Mouse (Mus musculus) heart, adult 2 months (tissue): ENCODE data around the gene Trak1. TPM values are rescaled to one million over a fixed set of nuclear protein-coding genes. Genes with fewer than 3 reads are reported as not detected.
A peak's percentile ranks its signal among the peaks of the same experiment; 100 is the strongest.
"Not testable (repeated sequence)": the region's sequence is repeated elsewhere in the genome, so short reads cannot be mapped to it uniquely, and the experiment has no call there.

ENCODE experiments used
- DNase-seq, 2 experiments: peaks; one replicate each; pipeline ENCODE4 v3.0.0; 2021
- H3K27ac ChIP-seq: fragments of 200-600 bp; 2 replicates; pipeline ENCODE4 v1.8.1; 2022
- H3K27me3 ChIP-seq: fragments of 200-500 bp; 2 replicates; pipeline ENCODE4 v1.6.1; 2012; ENCODE audit warnings: mild to moderate bottlenecking, low read length, inconsistent platforms, mixed read lengths; ENCODE audit not compliant: control insufficient read depth, insufficient read depth
- H3K36me3 ChIP-seq: fragments of 200-500 bp; 2 replicates; pipeline ENCODE4 v1.6.1; 2012; ENCODE audit warnings: low read length, inconsistent platforms; ENCODE audit not compliant: control insufficient read depth, insufficient read depth
- H3K4me1 ChIP-seq: fragments of 200-500 bp; 2 replicates; pipeline ENCODE4 v1.6.1; 2011; ENCODE audit warnings: low read length; ENCODE audit not compliant: control insufficient read depth, insufficient read depth
- H3K4me3 ChIP-seq: fragments of 200-600 bp; 2 replicates; pipeline ENCODE4 v1.8.1; 2022
- H3K79me2 ChIP-seq: fragments of 200-500 bp; replicated peaks from 2 replicates; pipeline ENCODE4 v1.6.1; 2012; ENCODE audit warnings: mild to moderate bottlenecking, inconsistent platforms, low read length, moderate library complexity, mixed read lengths; ENCODE audit not compliant: control insufficient read depth, insufficient read depth
- H3K9ac ChIP-seq: fragments of 200-500 bp; 2 replicates; pipeline ENCODE4 v1.6.1; 2012; ENCODE audit warnings: low read depth, mild to moderate bottlenecking, control low read depth, inconsistent platforms, low read length, mixed read lengths
- CTCF ChIP-seq: fragments of 200-600 bp; IDR thresholded peaks from 2 replicates; pipeline ENCODE4 v1.8.1; 2022; ENCODE audit warnings: antibody characterized with exemption, mild to moderate bottlenecking, moderate library complexity
- EP300 ChIP-seq: fragments of 200-500 bp; IDR thresholded peaks from 2 replicates; pipeline ENCODE4 v1.6.1; 2011; ENCODE audit warnings: low read depth, low read length, control low read depth; ENCODE audit not compliant: insufficient read depth
- POLR2A ChIP-seq: fragments of 200-500 bp; IDR thresholded peaks from 2 replicates; pipeline ENCODE4 v1.6.1; 2011; ENCODE audit warnings: mild to moderate bottlenecking, low read depth, low read length, control low read depth; ENCODE audit not compliant: insufficient read depth
- WGBS: fragments of 180-500 bp; shearing (Covaris S2); methylation state at CpG from one replicate; pipeline ENCODE4 v1.1.7; 2018; 5-methylcytosine and 5-hydroxymethylcytosine counted together
- intact Hi-C: fragments of 180-260 bp; cut with DNase I; formaldehyde crosslinking; loops from one replicate; pipeline ENCODE4 v1.15.1; 2025
- polyA plus RNA-seq: library from polyadenylated mRNA; depleted of rRNA; stranded (reverse); fragments of >200 nt; gene quantifications from 2 replicates; pipeline ENCODE4 v1.2.3, GENCODE M21; 2012
- total RNA-seq, 2 experiments: library from RNA; stranded (reverse); gene quantifications; 2 replicates each; pipeline ENCODE4 v1.2.3; 2021

Gene Trak1
- total and polyA plus RNA-seq, 3 experiments: 170 to 302 (median 276) TPM

- Histone ChIP-seq H3K79me2 (peaks cover 7% of the 10 kb centered on the region; the same call in 1 of the 2 replicates), H3K27me3 (no peaks in the 10 kb centered on the region), H3K27ac (peak overlapping the region; percentile 98), H3K4me3 (no peak overlapping the region), H3K36me3 (peaks cover 18% of the 10 kb centered on the region), H3K9ac (peak overlapping the region; percentile 49), H3K4me1 (peaks cover 50% of the 10 kb centered on the region)
- TF ChIP-seq EP300: peak; percentile 72
- peak; percentile 40; the same call in 1 of the 2 replicates for TF ChIP-seq POLR2A
- TF ChIP-seq CTCF: peak; percentile 47
- intact Hi-C loops: no loop called here
- WGBS: 7% methylated on average over 12 of the region's 12 CpGs
- peak; percentile 68 to 78 for DNase-seq
These were observed 19.5 kb downstream of the Trak1 start for GRCm38 (mm10) chr9:121316621-121317405.

- intact Hi-C loops: no loop called here
- peaks cover 42% of the 10 kb centered on the region for H3K4me1 ChIP-seq
These were observed 22.1 kb downstream of the Trak1 start for GRCm38 (mm10) chr9:121319323-121319966.

DNA sequence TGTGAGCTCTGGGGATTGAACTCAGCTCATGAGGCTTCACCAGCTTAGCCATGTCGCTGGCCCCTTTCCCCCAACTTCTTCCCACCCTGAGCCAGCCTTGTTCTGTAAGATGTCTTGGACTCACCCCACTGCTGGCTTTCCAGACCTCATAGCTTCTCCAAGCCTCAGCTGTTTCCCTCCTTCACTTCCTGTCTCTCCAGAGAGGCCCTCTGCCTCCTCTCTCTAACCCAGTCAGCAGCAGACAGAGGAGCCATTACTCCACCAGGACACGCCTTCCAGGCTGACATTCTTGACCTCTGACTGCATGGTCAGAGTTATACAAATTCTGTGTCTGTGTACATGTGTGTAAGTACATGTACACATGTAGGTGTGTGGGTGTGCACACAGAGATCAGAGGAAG lies 23.1 kb downstream of the Trak1 start:
- no peak overlapping the region for H3K9ac ChIP-seq
- intact Hi-C loops: no loop called here

More at GRCm38 (mm10) chr9:121319323-121319966, 22.1 kb downstream of the Trak1 start:
- Histone ChIP-seq H3K4me3 (no peak overlapping the region), H3K79me2 (peaks cover 6% of the 10 kb centered on the region; the same call in 1 of the 2 replicates), H3K27me3 (no peaks in the 10 kb centered on the region), H3K9ac (no peak overlapping the region), H3K27ac (peak overlapping the region; percentile 82), H3K36me3 (peaks cover 13% of the 10 kb centered on the region)
- peak in 1 of 2 experiments; percentile 37 for DNase-seq
- 68% methylated on average over 10 of the region's 10 CpGs for WGBS
- TF ChIP-seq CTCF (no peak), EP300 (no peak), POLR2A (no peak)

GRCm38 (mm10) chr9:121321118-121321517 lies 23.8 kb downstream of the Trak1 start:
- Histone ChIP-seq H3K4me3 (no peak overlapping the region), H3K9ac (no peak overlapping the region), H3K27me3 (no peaks in the 10 kb centered on the region), H3K4me1 (peaks cover 30% of the 10 kb centered on the region), H3K36me3 (peaks cover 10% of the 10 kb centered on the region), H3K79me2 (peaks cover 6% of the 10 kb centered on the region; the same call in 1 of the 2 replicates), H3K27ac (peak overlapping the region; percentile 82)
- WGBS: 82% methylated on average over 2 of the region's 2 CpGs
- DNase-seq: no peak
- intact Hi-C loops: no loop called here
- no peak for TF ChIP-seq CTCF
- TF ChIP-seq POLR2A: no peak
- no peak for TF ChIP-seq EP300

More for the DNA sequence above, 23.1 kb downstream of the Trak1 start:
- Histone ChIP-seq H3K27ac (peak overlapping the region; percentile 82), H3K4me3 (no peak overlapping the region), H3K36me3 (peaks cover 10% of the 10 kb centered on the region), H3K4me1 (peaks cover 36% of the 10 kb centered on the region), H3K27me3 (no peaks in the 10 kb centered on the region), H3K79me2 (peaks cover 6% of the 10 kb centered on the region; the same call in 1 of the 2 replicates)
- DNase-seq: peak in 1 of 2 experiments; percentile 31
- WGBS: 31% methylated on average over 2 of the region's 2 CpGs
- TF ChIP-seq POLR2A (no peak), CTCF (no peak), EP300 (no peak)

GRCm38 (mm10) chr9:121322034-121322433 lies 24.7 kb downstream of the Trak1 start:
- peaks cover 6% of the 10 kb centered on the region; the same call in 1 of the 2 replicates for H3K79me2 ChIP-seq
- TF ChIP-seq CTCF (no peak), EP300 (peak; percentile 73; the same call in 1 of the 2 replicates), POLR2A (no peak)
- peaks cover 23% of the 10 kb centered on the region for H3K4me1 ChIP-seq
- 0 out of 2 replicates have a peak overlapping the region, but pooled peaks have one; percentile 36 for H3K9ac ChIP-seq
- H3K27me3 ChIP-seq: no peaks in the 10 kb centered on the region
- DNase-seq: peak; percentile 41 to 72
- H3K27ac ChIP-seq: peak overlapping the region; percentile 82
- H3K4me3 ChIP-seq: no peak overlapping the region
- peaks cover 10% of the 10 kb centered on the region for H3K36me3 ChIP-seq
- intact Hi-C loops: no loop called here
- 68% methylated on average over 14 of the region's 14 CpGs for WGBS

GRCm38 (mm10) chr9:121328342-121328741 lies 31.0 kb downstream of the Trak1 start:
- H3K9ac ChIP-seq, intact Hi-C loops: not testable (repeated sequence)
- H3K27ac ChIP-seq: peak overlapping the region; percentile 84

More at GRCm38 (mm10) chr9:121328342-121328741, 31.0 kb downstream of the Trak1 start:
- not testable (repeated sequence) for H3K79me2 ChIP-seq, DNase-seq, H3K27me3 ChIP-seq, H3K36me3 ChIP-seq, H3K4me3 ChIP-seq
- H3K4me1 ChIP-seq: peaks cover 23% of the 10 kb centered on the region
- 89% methylated on average over 17 of the region's 21 CpGs for WGBS
